Mouse (Mus musculus): ENCODE results near the gene Srsf4. TPM values are rescaled to one million over a fixed set of nuclear protein-coding genes. Genes with fewer than 3 reads are reported as not detected.
A peak's percentile ranks its signal among the peaks of the same experiment; 100 is the strongest.

The Srsf4 gene
- polyA plus RNA-seq, 1 experiment from 2014 or later: 158 TPM

- Histone ChIP-seq H3K27me3 (peaks cover 66% of the 10 kb centered on the region), H3K4me3 (replicated peaks) (no peak overlapping the region), H3K9ac (replicated peaks) (no peak overlapping the region), H3K4me1 (replicated peaks) (peaks cover 85% of the 10 kb centered on the region), H3K27ac (no peak overlapping the region), H3K4me2 (0 out of 2 replicates have a peak overlapping the region, but pooled peaks have one; percentile 8), H3K9me3 (no peaks in the 10 kb centered on the region), H3K36me3 (no peaks in the 10 kb centered on the region)
- ATAC-seq (ENCODE audit: insufficient number of reproducible peaks, insufficient read depth, low FRiP score, low TSS enrichment, low read depth): no peak
- 6% methylated on average over 15 of the region's 15 CpGs for WGBS
Observed at GRCm38 (mm10) chr4:131916425-131916824, 43.0 kb downstream of the Srsf4 start.

DNA sequence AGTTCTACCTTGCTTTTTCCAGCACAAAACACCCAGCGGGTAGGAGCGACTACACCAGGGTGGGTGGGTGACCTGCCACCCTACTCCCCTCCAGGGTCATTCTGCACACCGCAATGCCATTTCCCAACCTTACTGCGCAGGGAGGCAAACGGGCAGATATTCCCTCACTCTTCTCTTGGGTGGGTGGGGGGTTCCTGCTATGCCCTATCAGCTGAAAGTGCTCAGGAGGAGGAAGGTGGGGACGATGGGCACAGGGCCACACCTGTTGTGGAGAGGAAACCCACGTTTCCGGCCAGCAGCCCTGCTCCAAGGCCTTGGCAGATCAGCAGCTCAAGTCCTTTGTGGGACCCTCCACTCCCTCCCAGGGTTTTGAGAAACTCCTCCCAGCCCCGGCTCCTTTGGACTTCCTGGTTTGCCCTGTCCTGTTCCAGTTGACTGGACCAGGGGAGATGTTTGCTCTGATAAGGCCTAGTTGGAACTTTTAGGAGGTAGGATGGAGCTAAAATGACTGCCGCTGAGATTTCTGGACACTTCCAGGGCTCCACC, 43.7 kb downstream of the Srsf4 start:
- no peak overlapping the region for H3K4me3 ChIP-seq (replicated peaks)
- WGBS: 74% methylated on average over 10 of the region's 10 CpGs
- H3K4me2 ChIP-seq: no peak overlapping the region
- H3K9ac ChIP-seq (replicated peaks): no peak overlapping the region
- no peak overlapping the region for H3K27ac ChIP-seq
- ATAC-seq (ENCODE audit: insufficient number of reproducible peaks, insufficient read depth, low FRiP score, low TSS enrichment, low read depth): no peak
- peaks cover 88% of the 10 kb centered on the region for H3K4me1 ChIP-seq (replicated peaks)
- no peaks in the 10 kb centered on the region for H3K9me3 ChIP-seq
- H3K27me3 ChIP-seq: peaks cover 73% of the 10 kb centered on the region
- no peaks in the 10 kb centered on the region for H3K36me3 ChIP-seq

DNA sequence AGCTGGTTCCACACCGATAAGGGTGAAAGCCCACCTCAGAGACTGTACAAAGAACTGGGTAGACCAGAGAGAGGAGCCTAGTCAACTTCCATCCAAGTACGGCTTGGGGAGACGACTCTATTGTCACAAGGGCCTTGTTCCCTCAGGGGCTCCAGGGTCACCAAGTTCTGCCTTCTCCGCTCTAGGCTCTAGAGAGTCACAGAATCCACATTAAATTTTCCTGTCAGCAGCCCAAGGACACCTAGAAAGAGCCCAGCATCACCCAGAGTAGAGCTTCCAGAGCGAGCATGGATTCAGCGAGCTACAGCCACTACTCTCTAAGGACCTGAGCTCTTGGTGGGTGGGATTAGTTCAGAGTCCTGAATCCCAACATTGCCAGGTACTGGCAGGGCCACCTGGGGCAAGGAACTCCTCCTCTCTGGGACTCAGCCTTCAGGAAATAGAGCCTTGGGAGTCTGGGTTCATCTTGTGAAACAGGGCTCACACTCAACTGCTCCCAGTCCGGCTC, 44.7 kb downstream of the Srsf4 start:
- peak overlapping the region; percentile 87 for H3K27ac ChIP-seq
- no peak overlapping the region for H3K9ac ChIP-seq (replicated peaks)
- WGBS: 46% methylated on average over 7 of the region's 7 CpGs
- no peak overlapping the region for H3K4me3 ChIP-seq (replicated peaks)
- no peaks in the 10 kb centered on the region for H3K9me3 ChIP-seq
- H3K4me1 ChIP-seq (replicated peaks): peaks cover 91% of the 10 kb centered on the region
- no peak for ATAC-seq (ENCODE audit: insufficient number of reproducible peaks, insufficient read depth, low FRiP score, low TSS enrichment, low read depth)
- peak overlapping the region; percentile 88 for H3K4me2 ChIP-seq
- H3K27me3 ChIP-seq: peaks cover 73% of the 10 kb centered on the region
- H3K36me3 ChIP-seq: peaks cover 8% of the 10 kb centered on the region; the same call in 1 of the 2 replicates

DNA sequence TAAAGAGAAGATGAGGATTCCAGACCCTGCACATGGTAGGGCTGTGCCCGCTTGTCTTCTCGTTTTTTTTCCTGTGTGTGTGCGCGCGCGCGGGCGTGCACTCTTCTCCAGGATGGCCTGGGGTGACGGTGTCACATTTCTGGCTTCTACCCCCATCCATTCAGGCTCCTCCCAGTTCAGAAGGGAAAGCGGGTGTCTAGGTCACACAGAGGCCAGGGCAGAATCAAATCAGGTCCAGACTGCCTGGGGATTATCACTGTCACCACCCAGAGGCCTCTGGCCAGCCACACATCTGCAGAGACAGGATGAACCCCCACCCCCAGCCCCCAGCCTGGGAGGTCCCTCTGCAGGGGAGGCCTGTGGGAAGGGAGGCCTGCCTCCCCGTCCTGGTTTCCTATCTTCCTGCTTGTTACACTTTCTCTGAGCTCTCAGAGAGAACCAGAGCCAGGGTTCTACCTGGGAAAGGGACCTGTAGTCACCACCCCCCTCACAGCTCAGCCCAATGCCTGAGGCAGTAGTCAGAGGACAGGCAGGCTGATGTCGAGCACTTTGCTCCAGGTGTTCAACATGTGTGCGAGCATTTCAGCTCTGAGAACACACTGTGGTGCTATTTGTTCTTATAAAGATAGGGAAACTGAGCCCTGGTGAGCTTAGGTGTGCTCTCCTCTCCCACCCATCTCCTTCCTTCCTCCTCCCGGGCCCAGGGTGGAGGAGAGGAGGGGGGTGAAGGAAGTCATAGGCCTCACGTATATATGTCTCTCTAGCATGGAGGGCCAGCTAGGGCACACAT, 45.5 kb downstream of the Srsf4 start:
- Histone ChIP-seq H3K9ac (replicated peaks) (no peak overlapping the region; the same call in 1 of the 2 replicates), H3K4me2 (peak overlapping the region; percentile 88), H3K27me3 (peaks cover 74% of the 10 kb centered on the region), H3K4me1 (replicated peaks) (peaks cover 85% of the 10 kb centered on the region), H3K36me3 (peaks cover 13% of the 10 kb centered on the region; the same call in 1 of the 2 replicates), H3K27ac (peak overlapping the region; percentile 87), H3K4me3 (replicated peaks) (peak overlapping the region; percentile 17; the same call in 1 of the 2 replicates), H3K9me3 (no peaks in the 10 kb centered on the region)
- ATAC-seq (ENCODE audit: insufficient number of reproducible peaks, insufficient read depth, low FRiP score, low TSS enrichment, low read depth): peak; percentile 32; the same call in 1 of the 2 replicates
- WGBS: 2% methylated on average over 15 of the region's 15 CpGs

DNA sequence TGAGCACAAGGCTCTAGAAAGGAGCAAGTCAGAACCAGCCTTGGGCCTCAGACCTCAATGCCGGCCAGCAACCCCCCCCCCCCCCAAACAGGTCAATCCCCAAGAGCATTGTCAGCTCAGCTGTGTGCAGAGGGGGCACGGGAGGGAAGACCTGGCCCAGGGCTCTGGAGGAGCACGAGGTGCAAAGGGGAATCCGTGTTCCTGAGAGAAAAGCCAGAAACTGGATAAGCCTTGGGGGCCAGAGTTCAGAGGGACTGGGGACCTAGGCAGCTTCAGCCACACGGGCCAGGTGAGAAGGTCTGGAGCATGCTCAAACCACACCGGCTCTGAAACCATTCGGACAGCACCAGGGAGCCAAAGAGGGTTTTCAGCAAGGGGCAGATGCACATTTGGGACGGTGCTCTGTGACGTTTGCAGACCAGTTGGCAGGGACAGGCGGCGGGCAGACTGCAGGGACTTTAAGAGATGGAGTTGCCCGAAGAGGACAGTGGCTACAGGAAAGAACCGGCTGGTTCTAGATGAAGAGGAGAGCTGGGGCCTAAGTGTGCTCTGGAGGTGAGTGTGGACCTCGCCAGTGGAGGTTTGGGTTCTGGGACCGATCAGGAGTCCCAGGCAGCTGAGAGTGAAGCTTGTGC, 46.2 kb downstream of the Srsf4 start:
- Histone ChIP-seq H3K36me3 (peaks cover 20% of the 10 kb centered on the region), H3K9ac (replicated peaks) (peak overlapping the region; percentile 83), H3K4me2 (peak overlapping the region; percentile 88), H3K27ac (peak overlapping the region; percentile 87), H3K9me3 (no peaks in the 10 kb centered on the region), H3K27me3 (peaks cover 79% of the 10 kb centered on the region), H3K4me3 (replicated peaks) (peak overlapping the region; percentile 67), H3K4me1 (replicated peaks) (peaks cover 84% of the 10 kb centered on the region)
- WGBS: 5% methylated on average over 15 of the region's 15 CpGs
- no peak for ATAC-seq (ENCODE audit: insufficient number of reproducible peaks, insufficient read depth, low FRiP score, low TSS enrichment, low read depth)

DNA sequence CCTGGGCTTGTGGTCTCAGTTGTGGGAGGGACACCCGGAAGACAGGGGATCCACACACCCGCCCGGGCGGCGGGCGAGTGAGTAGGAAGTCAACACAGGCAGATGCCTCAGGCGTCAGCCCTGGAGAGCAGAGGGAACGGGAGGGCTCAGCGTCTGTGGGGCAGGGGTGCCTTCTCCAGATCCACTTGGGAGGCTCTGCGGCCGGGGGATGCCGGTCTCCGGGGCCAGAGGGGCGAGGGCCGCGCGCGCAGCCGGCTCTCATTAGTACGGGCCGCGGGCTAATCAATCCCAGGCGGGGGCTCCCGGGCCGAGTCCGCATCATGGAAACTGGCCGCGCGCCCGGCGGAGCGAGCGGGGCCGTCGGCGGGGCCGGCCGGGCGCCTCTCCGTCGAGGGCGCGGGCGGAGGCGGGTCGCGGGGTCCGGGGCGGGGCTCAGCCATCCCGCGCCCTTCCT, 46.8 kb downstream of the Srsf4 start:
- Histone ChIP-seq H3K9me3 (no peaks in the 10 kb centered on the region), H3K9ac (replicated peaks) (peak overlapping the region; percentile 83), H3K27ac (peak overlapping the region; percentile 87), H3K4me3 (replicated peaks) (peak overlapping the region; percentile 67), H3K4me2 (peak overlapping the region; percentile 88), H3K4me1 (replicated peaks) (peaks cover 85% of the 10 kb centered on the region), H3K36me3 (peaks cover 26% of the 10 kb centered on the region), H3K27me3 (peaks cover 80% of the 10 kb centered on the region)
- ATAC-seq (ENCODE audit: insufficient number of reproducible peaks, insufficient read depth, low FRiP score, low TSS enrichment, low read depth): no peak
- under 1% methylated on average over 50 of the region's 51 CpGs for WGBS

DNA sequence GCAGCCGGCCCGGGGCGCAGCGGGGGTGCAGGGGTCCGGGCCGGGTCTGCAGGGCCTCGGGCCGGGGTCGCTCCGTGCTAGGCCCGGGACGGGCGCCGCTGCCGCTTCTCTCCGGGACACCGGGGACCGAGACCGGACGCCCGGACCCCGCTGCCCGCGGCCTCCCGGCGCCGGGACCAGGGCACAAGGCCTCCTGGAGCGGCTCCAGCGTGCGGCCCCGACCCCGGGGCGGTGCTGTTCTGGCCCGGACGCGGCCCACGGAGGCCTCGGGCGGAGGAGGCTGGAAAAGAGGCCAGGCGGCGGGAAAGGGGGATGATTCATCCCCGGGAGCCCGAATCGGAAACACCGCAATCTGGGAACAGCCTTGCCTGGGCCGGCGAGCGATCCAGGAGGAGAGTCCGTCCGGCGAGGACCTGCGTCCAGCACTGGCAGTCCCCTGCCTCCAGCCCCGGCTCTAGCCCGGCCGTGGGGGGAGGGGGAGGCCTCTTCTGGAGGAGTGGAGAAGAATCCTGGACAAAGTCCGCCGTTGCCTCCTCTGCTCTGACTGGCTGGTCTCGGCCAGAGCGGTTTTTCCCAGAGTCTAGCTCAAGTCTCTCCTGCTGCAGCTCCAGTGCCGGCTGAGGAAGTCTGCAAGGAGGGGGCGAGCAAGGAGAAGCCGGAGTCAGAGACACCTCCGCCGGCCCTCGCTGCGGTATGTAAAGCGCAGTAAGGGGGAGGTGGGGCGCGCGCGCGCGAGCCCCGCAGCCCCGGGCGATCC, 47.4 kb downstream of the Srsf4 start:
- Histone ChIP-seq H3K9me3 (no peaks in the 10 kb centered on the region), H3K4me1 (replicated peaks) (peaks cover 82% of the 10 kb centered on the region), H3K27ac (peak overlapping the region; percentile 87), H3K9ac (replicated peaks) (peak overlapping the region; percentile 83), H3K36me3 (peaks cover 32% of the 10 kb centered on the region), H3K27me3 (peaks cover 80% of the 10 kb centered on the region), H3K4me3 (replicated peaks) (peak overlapping the region; percentile 67), H3K4me2 (peak overlapping the region; percentile 88)
- WGBS: under 1% methylated on average over 75 of the region's 76 CpGs
- no peak for ATAC-seq (ENCODE audit: insufficient number of reproducible peaks, insufficient read depth, low FRiP score, low TSS enrichment, low read depth)

GRCm38 (mm10) chr4:131921461-131922346, 48.3 kb downstream of the Srsf4 start, which contains the start of gene Tmem200b:
Gene Tmem200b (plus strand): TSS chr4:131921771.
- H3K27ac ChIP-seq: peak within 1 kb of the TSS; percentile 87
- H3K4me1 ChIP-seq (replicated peaks): peaks cover 73% of the 10 kb centered on the region
- H3K9me3 ChIP-seq: no peaks in the 10 kb centered on the region
- H3K4me3 ChIP-seq (replicated peaks): peak within 1 kb of the TSS; percentile 67
- H3K9ac ChIP-seq (replicated peaks): peak within 1 kb of the TSS; percentile 83
- no peak for ATAC-seq (ENCODE audit: insufficient number of reproducible peaks, insufficient read depth, low FRiP score, low TSS enrichment, low read depth)
- peaks cover 70% of the 10 kb centered on the region for H3K27me3 ChIP-seq
- H3K4me2 ChIP-seq: peak within 1 kb of the TSS; percentile 88
- peaks cover 41% of the 10 kb centered on the region for H3K36me3 ChIP-seq
- 1% methylated on average over 121 of the region's 130 CpGs for WGBS

DNA sequence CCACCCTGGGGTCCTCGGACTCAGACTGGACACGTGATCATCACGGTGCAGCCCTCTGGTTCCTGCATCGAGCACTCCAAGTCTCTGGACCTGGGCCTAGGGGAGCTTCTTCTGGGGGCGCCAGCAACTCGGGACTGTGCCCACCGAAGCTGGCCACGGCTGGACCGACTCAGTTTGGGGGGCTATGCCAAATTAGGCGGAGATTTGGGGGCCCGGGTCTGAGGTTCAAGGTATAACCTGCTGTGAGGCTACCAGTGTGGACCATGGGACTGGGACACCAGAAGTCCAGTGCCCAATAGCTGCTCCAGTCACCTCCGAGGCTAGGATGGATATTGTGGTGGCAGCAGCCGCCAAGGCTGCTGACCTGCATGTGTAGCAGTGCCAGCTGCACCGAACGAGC, 49.0 kb downstream of the Srsf4 start:
- H3K4me2 ChIP-seq: peak overlapping the region; percentile 88
- H3K27ac ChIP-seq: no peak overlapping the region
- peak overlapping the region; percentile 83; the same call in 1 of the 2 replicates for H3K9ac ChIP-seq (replicated peaks)
- H3K4me1 ChIP-seq (replicated peaks): peaks cover 67% of the 10 kb centered on the region
- no peaks in the 10 kb centered on the region for H3K9me3 ChIP-seq
- peaks cover 63% of the 10 kb centered on the region for H3K27me3 ChIP-seq
- WGBS: 56% methylated on average over 15 of the region's 15 CpGs
- peak overlapping the region; percentile 67 for H3K4me3 ChIP-seq (replicated peaks)
- ATAC-seq (ENCODE audit: insufficient number of reproducible peaks, insufficient read depth, low FRiP score, low TSS enrichment, low read depth): no peak
- H3K36me3 ChIP-seq: peaks cover 48% of the 10 kb centered on the region
